Mouse (Mus musculus): ENCODE measurements at regions not wholly inside any gene's neighbourhood (a gene's known extent, or its start where the extent isn't known, plus 50 kb on each side); places are given as distances from the start of the nearest gene placed in this dataset.
A peak's percentile ranks its signal among the peaks of the same experiment; 100 is the strongest.

- intact Hi-C loops (cut with DNase I): no loop called here
- DNase-seq: no peak
Observed at GRCm38 (mm10) chr1:76200906-76201305, 654.8 kb downstream of the Slc4a3 start.

- intact Hi-C loops (cut with DNase I): no loop called here
- no peak for DNase-seq
Observed at GRCm38 (mm10) chr1:76212486-76212885, 666.4 kb downstream of the Slc4a3 start.

GRCm38 (mm10) chr1:76244721-76245120 is 698.7 kb downstream of the Slc4a3 start:
- intact Hi-C loops (cut with DNase I): no loop called here
- no peak for DNase-seq

GRCm38 (mm10) chr1:76246181-76246796 is 700.2 kb downstream of the Slc4a3 start:
- DNase-seq: no peak
- intact Hi-C loops (cut with DNase I): no loop called here

- intact Hi-C loops (cut with DNase I): no loop called here
- DNase-seq: no peak
Observed at GRCm38 (mm10) chr1:76247126-76247525, 701.1 kb downstream of the Slc4a3 start.

GRCm38 (mm10) chr1:76258217-76258616 is 712.2 kb downstream of the Slc4a3 start:
- no peak for DNase-seq
- intact Hi-C loops (cut with DNase I): no loop called here

- intact Hi-C loops (cut with DNase I): no loop called here
- peak; percentile 9 to 27 for DNase-seq
Observed at GRCm38 (mm10) chr1:76276148-76276547, 730.1 kb downstream of the Slc4a3 start.

- intact Hi-C loops (cut with DNase I): no loop called here
- DNase-seq: no peak
Observed at GRCm38 (mm10) chr1:76276624-76277023, 730.6 kb downstream of the Slc4a3 start.

GRCm38 (mm10) chr1:76283322-76283721 is 737.3 kb downstream of the Slc4a3 start:
- intact Hi-C loops (cut with DNase I): no loop called here
- DNase-seq: peak; percentile 6 to 16

- DNase-seq: no peak
- intact Hi-C loops (cut with DNase I): no loop called here
Observed at GRCm38 (mm10) chr1:76322943-76323559, 777.0 kb downstream of the Slc4a3 start.

GRCm38 (mm10) chr1:76323592-76323991 is 777.5 kb downstream of the Slc4a3 start:
- intact Hi-C loops (cut with DNase I): no loop called here
- DNase-seq: no peak

GRCm38 (mm10) chr1:76336011-76336410 is 789.9 kb downstream of the Slc4a3 start:
- intact Hi-C loops (cut with DNase I): no loop called here
- DNase-seq: no peak

GRCm38 (mm10) chr1:76362106-76362505 is 816.0 kb downstream of the Slc4a3 start:
- DNase-seq: no peak
- intact Hi-C loops (cut with DNase I): no loop called here

GRCm38 (mm10) chr1:76373931-76374330 is 827.9 kb downstream of the Slc4a3 start:
- intact Hi-C loops (cut with DNase I): no loop called here
- DNase-seq: peak; percentile 55 to 78

GRCm38 (mm10) chr1:76378154-76378553 is 832.1 kb downstream of the Slc4a3 start:
- intact Hi-C loops (cut with DNase I): no loop called here
- no peak for DNase-seq

- intact Hi-C loops (cut with DNase I): no loop called here
- no peak for DNase-seq
Observed at GRCm38 (mm10) chr1:76392536-76392935, 846.5 kb downstream of the Slc4a3 start.

GRCm38 (mm10) chr1:76394038-76394437 is 848.0 kb downstream of the Slc4a3 start:
- intact Hi-C loops (cut with DNase I): no loop called here
- DNase-seq: no peak

GRCm38 (mm10) chr1:76402854-76403253 is 856.8 kb downstream of the Slc4a3 start:
- intact Hi-C loops (cut with DNase I): no loop called here
- no peak for DNase-seq

- DNase-seq: no peak
- intact Hi-C loops (cut with DNase I): no loop called here
Observed at GRCm38 (mm10) chr1:76404003-76404402, 857.9 kb downstream of the Slc4a3 start.

- DNase-seq: no peak
- intact Hi-C loops (cut with DNase I): no loop called here
Observed at GRCm38 (mm10) chr1:76410813-76411212, 864.7 kb downstream of the Slc4a3 start.

- intact Hi-C loops (cut with DNase I): no loop called here
- no peak for DNase-seq
Observed at GRCm38 (mm10) chr1:76420525-76420924, 874.5 kb downstream of the Slc4a3 start.

GRCm38 (mm10) chr1:76427439-76427838 is 881.4 kb downstream of the Slc4a3 start:
- intact Hi-C loops (cut with DNase I): no loop called here
- DNase-seq: no peak

All from gastrocnemius, postnatal 36 days (tissue).